ENCODE assay signal across 10 mouse cellular contexts in the genomic region with DNA sequence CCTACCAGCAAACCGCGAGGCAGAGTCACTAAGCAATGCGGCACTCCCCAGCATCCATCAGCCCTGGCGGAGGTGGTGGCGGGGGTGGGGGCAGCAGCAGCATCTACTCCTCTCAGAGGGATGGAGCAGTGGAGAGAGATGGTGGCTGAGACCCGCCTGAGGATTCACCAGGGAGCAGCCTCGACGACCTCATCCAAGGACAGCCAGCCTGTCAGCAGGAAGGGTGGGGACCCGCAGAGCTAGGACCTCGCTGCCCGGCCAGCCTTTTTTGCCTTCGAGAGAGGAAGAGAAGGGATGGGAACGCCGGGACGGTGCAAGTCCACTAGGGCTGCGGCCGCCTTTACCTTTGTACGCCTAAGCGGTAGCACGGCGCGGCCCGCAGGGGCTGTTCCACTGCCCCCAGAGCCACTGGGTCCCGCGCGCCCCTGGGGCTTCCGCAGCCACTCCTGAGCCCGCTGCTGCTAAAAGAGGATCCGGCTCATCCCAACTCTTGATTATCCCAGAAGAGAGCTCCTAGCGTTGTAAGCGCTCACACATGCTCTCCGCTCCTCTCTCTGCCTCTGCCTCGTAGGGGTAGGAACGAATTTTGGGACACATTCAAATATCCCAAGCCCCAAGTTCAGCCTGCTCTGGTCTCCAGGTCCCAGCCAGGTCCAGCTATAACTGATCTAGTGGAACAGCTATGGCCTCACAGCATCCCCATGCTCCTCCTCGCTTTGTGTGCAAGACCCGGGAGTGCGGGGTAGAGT. TPM values are rescaled to one million over a fixed set of nuclear protein-coding genes. Genes with fewer than 3 reads are reported as not detected.
A peak's percentile ranks its signal among the peaks of the same experiment; 100 is the strongest.
DNase-seq lines count a peak whose midpoint lies in the region; ATAC-seq lines count a peak whose summit lies in the region.
"Had no signal": no experiment of that assay in that cellular context is flagged by ENCODE, and none has a peak within 500 bp of the region (broad histone marks: within the 10 kb centered on the region; RNA-seq: fewer than 3 reads in every experiment).

Gene Clvs2 (minus strand): TSS at position 639 of the 749 bp plus-strand sequence.

- no peak within 1 kb of the TSS for H3K27ac ChIP-seq in heart, embryonic 13.5 days (replicated peaks)
- H3K27ac ChIP-seq in embryonic facial prominence, embryonic 11.5 days (replicated peaks; ENCODE audit: low read depth, low read length): no peak within 1 kb of the TSS
- H3K27ac ChIP-seq in hindbrain, embryonic 12.5 days: peak within 1 kb of the TSS; percentile 77
- H3K27ac ChIP-seq: liver, embryonic 14.5 days had no signal

- H3K36me3 ChIP-seq in heart, embryonic 13.5 days: no peaks in the 10 kb centered on the region
- H3K36me3 ChIP-seq in embryonic facial prominence, embryonic 11.5 days (replicated peaks; ENCODE audit: control insufficient read depth, insufficient read depth, low read depth, low read length): no peaks in the 10 kb centered on the region
- no peaks in the 10 kb centered on the region for H3K36me3 ChIP-seq in hindbrain, embryonic 12.5 days

- ATAC-seq in heart, embryonic 13.5 days (ENCODE audit: extremely low read depth, insufficient number of reproducible peaks, low FRiP score, low TSS enrichment): no peak
- ATAC-seq in embryonic facial prominence, embryonic 11.5 days (replicated peaks; ENCODE audit: insufficient number of reproducible peaks, low FRiP score, low TSS enrichment, low read depth): peak; percentile 79
- ATAC-seq in hindbrain, embryonic 12.5 days (ENCODE audit: low FRiP score): peak; percentile 92
- ATAC-seq: Patski had no signal

- DNase-seq in heart, postnatal 36 days: no peak
- DNase-seq in R1 (ENCODE audit: low read depth, low spot score): peak; percentile 59
- peak; percentile 42 for DNase-seq in embryonic facial prominence, embryonic 11.5 days (ENCODE audit: low spot score)
- peak; percentile 88 to 96 for DNase-seq in left cerebral cortex, postnatal 25 days (ENCODE audit: low spot score in 2 of 2)
- peak; percentile 48 for DNase-seq in retina, postnatal 1 day
- no peak for DNase-seq in T-cell, adult 2 months (ENCODE audit: low spot score)

- WGBS in heart, embryonic 13.5 days: 2% methylated on average over 37 of the region's 37 CpGs
- 2% methylated on average over 37 of the region's 37 CpGs for WGBS in embryonic facial prominence, embryonic 11.5 days
- WGBS in hindbrain, embryonic 12.5 days: 2% methylated on average over 37 of the region's 37 CpGs

- H3K9ac ChIP-seq in heart, embryonic 13.5 days: peak within 1 kb of the TSS; percentile 70
- peak within 1 kb of the TSS; percentile 65 for H3K9ac ChIP-seq in embryonic facial prominence, embryonic 11.5 days (replicated peaks; ENCODE audit: low read length)
- H3K9ac ChIP-seq in hindbrain, embryonic 12.5 days: peak within 1 kb of the TSS; percentile 78
- H3K9ac ChIP-seq: liver, embryonic 14.5 days had no signal

- H3K4me2 ChIP-seq in heart, embryonic 13.5 days: peak within 1 kb of the TSS; percentile 81
- peak within 1 kb of the TSS; percentile 86 for H3K4me2 ChIP-seq in embryonic facial prominence, embryonic 11.5 days (ENCODE audit: low read depth, low read length)
- H3K4me2 ChIP-seq in hindbrain, embryonic 12.5 days (replicated peaks): peak within 1 kb of the TSS; percentile 83

- peaks cover 5% of the 10 kb centered on the region for H3K4me1 ChIP-seq in heart, embryonic 13.5 days
- no peaks in the 10 kb centered on the region for H3K4me1 ChIP-seq in embryonic facial prominence, embryonic 11.5 days (ENCODE audit: control insufficient read depth, insufficient read depth, low read length)
- H3K4me1 ChIP-seq in hindbrain, embryonic 12.5 days: no peaks in the 10 kb centered on the region

- peaks cover 27% of the 10 kb centered on the region for H3K27me3 ChIP-seq in heart, embryonic 13.5 days (replicated peaks)
- no peaks in the 10 kb centered on the region for H3K27me3 ChIP-seq in embryonic facial prominence, embryonic 11.5 days (ENCODE audit: control insufficient read depth, insufficient read depth, low read length)
- no peaks in the 10 kb centered on the region; the same call in 1 of the 2 replicates for H3K27me3 ChIP-seq in hindbrain, embryonic 12.5 days

- no peaks in the 10 kb centered on the region for H3K9me3 ChIP-seq in heart, embryonic 13.5 days
- H3K9me3 ChIP-seq in embryonic facial prominence, embryonic 11.5 days (replicated peaks; ENCODE audit: control insufficient read depth, low read length): no peaks in the 10 kb centered on the region
- no peaks in the 10 kb centered on the region for H3K9me3 ChIP-seq in hindbrain, embryonic 12.5 days (replicated peaks)

- peak within 1 kb of the TSS; percentile 51 for H3K4me3 ChIP-seq in heart, embryonic 13.5 days
- peak within 1 kb of the TSS; percentile 40 for H3K4me3 ChIP-seq in embryonic facial prominence, embryonic 11.5 days (ENCODE audit: low read depth, low read length)
- peak within 1 kb of the TSS; percentile 53 for H3K4me3 ChIP-seq in hindbrain, embryonic 12.5 days

- intact Hi-C loops in heart, postnatal 36 days (cut with DNase I): no loop called here
- intact Hi-C loops in left cerebral cortex, postnatal 25 days (cut with DNase I): loop anchor here (1.0 to 10.0 kb wide), 3 partner anchors 78 to 260 kb away; no protein-coding TSS in a partner anchor

RNA-seq across cellular contexts. Expression of gene Clvs2, which starts in this region (rescaled TPM):
- polyA plus RNA-seq in heart, embryonic 13.5 days (2015; fragmentation: Nextera tagmentation; extraction: Ambion mirVana): not detected in 2 replicates
- not detected for total RNA-seq in heart, postnatal 36 days (2021)
- polyA plus RNA-seq in embryonic facial prominence, embryonic 11.5 days (2014; fragmentation: Nextera tagmentation; extraction: Ambion mirVana): 0.50 and 0.71 TPM in 2 replicates
- 5.9 and 6.1 TPM in 2 replicates for polyA plus RNA-seq in hindbrain, embryonic 12.5 days (2016; fragmentation: Nextera tagmentation; extraction: Ambion mirVana)
- 10 to 100 TPM; 65.6 to 66.9 TPM for total RNA-seq in left cerebral cortex, postnatal 25 days (2021)
- polyA plus RNA-seq: liver, embryonic 14.5 days had no signal

Comparison
In these comparisons a context has a peak if more than half of its experiments do, and no peak if none do; other contexts are left out.
1. RNA of gene Clvs2 (total RNA-seq): 65.6 to 66.9 TPM in left cerebral cortex, postnatal 25 days; not detected in heart, postnatal 36 days; every median in the first group is over 10 times any median in the second.
2. Peak in DNase-seq, ATAC-seq, H3K4me3 ChIP-seq, H3K9ac ChIP-seq and H3K4me2 ChIP-seq in embryonic facial prominence, embryonic 11.5 days; RNA of the gene not detected or under 1 TPM.
3. DNase-seq: peak in R1 (single experiment), left cerebral cortex, postnatal 25 days (2 of 2) and retina, postnatal 1 day (single experiment); none in heart, postnatal 36 days (0 of 2) and T-cell, adult 2 months (single experiment).
4. Peak in every context shown above with its lines, with median percentiles within 50 percentile points of each other: H3K4me2 ChIP-seq, H3K4me3 ChIP-seq and H3K9ac ChIP-seq.